Mouse (Mus musculus): ENCODE measurements at regions not wholly inside any gene's neighbourhood (a gene's known extent, or its start where the extent isn't known, plus 50 kb on each side); places are given as distances from the start of the nearest gene placed in this dataset.

GRCm38 (mm10) chr12:73445562-73445961 is 100.6 kb downstream of the Tmem30b start:
- no peak for DNase-seq

DNA sequence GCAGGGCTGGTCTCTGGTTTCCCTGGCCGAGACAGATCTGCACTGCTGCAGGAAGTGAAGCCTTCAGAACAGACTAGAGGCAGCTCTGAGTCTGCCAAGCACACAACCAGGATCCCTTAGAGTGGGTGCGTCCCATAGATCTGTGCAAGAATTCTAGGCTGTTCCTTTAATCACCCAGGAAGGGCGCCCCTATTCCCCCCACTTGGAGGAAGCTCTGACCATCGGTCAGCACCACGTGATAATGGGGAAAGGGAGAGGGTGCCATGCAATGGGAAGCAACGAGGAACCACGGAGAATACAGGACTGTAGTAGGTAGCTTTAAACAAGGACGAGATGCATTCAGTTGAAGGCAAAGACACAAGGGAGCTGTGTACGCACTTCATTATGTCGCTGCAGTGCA is 101.1 kb downstream of the Tmem30b start:
- no peak for DNase-seq

DNA sequence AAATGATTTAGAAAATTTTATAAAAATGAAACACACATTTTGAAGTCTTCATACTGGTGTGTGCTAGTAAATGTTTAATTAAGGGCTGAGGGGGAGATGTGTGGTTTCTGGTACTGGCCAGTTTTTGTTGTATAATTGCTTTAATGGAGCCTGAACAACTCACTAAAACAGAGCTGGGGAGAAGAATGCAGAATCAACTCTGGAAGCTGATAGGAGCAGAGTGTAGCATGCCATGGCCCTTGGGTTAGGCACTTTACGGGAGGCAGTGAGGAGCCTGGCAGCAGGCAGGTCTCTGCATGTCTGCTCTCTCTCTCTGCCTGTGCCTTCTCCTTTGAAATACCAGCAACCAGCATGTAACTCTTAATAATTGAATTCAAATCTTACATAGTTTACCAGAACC is 104.9 kb downstream of the Tmem30b start:
- DNase-seq = no peak

DNA sequence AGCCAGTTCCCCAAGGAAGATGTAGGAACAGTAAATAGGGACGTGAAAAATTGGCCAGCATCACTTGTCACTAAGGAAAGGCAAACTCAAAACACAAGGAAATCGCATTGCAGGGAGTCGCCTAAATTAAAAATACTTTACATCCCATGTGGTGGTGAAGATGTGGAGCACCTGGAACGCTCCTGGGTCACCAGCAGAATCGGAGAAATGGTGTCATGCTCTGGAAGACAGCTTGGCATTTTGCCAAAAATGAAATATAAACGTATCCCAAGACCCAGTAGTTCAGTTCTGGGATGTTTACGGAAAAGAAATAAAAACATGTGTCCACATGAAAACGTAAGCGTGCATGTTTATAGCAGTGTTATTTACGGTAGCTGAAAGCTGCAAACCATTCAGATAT is 111.5 kb downstream of the Tmem30b start:
- DNase-seq = no peak

GRCm38 (mm10) chr12:73432546-73432945 is 113.6 kb downstream of the Tmem30b start:
- no peak for DNase-seq

DNA sequence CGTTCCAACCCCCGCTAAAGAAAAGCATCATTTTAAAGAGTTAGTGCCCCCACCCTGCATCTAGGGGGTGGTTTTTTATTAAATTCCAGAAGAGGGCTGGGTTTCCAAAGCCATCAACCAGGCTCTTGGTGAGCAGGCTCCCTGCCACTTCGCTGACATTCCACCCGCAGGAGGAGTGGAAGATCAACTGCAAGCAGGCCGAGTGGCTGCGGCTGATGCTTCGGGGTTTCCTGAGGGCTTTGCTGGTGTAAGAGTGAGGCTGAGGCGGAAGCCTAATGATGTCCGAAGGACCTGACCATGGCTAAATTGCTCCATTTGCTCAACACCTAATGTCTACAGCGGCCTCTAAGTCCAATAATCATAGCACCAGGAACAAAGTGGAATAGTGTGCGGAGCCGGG is 118.0 kb downstream of the Tmem30b start:
- DNase-seq = no peak

GRCm38 (mm10) chr12:73424814-73425213 is 121.4 kb downstream of the Tmem30b start:
- no peak for DNase-seq

GRCm38 (mm10) chr12:73417101-73417500 is 129.1 kb downstream of the Tmem30b start:
- no peak for DNase-seq

GRCm38 (mm10) chr12:73416367-73416897 is 129.8 kb downstream of the Tmem30b start:
- DNase-seq = no peak

GRCm38 (mm10) chr12:73415856-73416366 is 129.3 kb downstream of the Slc38a6 start:
- no peak for DNase-seq

GRCm38 (mm10) chr12:73413439-73414196 is 127.0 kb downstream of the Slc38a6 start:
- DNase-seq = no peak

DNA sequence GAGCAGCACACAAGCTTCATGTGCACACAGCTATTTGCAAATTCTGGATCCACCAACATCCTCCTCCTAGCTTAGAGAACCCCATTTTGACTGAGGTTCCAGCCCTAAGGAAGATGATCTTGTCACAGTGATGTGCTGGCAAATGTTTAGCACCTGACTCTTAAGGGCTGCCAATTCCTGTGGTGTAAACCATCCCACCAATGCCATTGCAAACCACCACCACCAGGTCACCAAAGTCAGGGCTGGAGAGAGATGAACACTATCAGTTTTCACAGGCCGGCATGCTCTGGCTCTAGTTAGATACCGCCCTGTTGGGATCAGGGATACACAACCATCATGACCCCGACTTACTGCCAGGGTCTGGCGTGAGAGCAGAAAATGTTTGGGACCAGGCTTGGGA is 125.9 kb downstream of the Slc38a6 start:
- DNase-seq = no peak

DNA sequence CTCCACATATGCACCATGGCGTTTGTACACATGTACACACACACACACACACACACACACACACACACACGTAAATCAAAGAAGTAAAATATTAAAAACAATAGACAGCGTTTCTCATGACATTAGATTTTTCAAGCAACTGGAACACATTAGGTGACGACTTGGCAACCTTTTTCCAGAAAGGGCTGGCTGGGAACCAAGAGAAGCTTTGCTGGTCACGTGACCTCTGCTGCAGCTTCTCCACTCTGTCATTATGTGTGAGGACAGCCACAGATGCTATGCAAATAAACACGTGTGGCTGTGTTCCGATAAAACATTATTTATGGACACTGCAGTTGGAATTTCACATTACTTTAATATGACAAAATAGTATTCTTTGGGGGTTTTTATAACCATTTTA is 124.3 kb downstream of the Slc38a6 start:
- DNase-seq = no peak

DNA sequence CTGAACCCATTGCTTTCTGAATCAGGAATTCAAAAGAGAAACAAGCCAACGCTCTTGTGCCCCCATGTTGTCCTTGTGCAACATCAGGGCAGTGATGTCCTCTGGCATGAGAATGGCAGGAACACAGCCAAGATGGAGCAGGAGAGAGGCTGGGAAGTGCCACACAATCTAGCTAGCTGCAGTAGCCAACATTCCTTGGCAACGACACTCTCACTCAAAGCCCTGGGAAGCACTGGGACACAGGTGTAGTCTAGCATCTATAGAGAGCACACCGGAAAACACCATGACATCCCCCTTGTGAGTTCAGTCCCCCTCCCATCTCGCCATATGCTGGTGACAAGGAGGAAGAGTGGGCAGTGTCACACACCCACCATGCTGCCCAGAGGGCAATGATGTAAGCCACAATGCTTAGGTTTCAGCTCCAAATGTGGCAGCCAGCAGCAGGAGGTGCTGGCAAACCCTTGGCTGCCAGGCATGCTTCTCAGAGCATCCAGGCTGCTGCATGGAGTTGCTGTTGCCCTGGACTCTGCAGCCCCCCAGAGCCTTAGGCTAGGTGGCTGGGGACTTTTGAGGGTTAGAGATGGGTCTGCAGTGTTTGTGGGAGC is 123.0 kb downstream of the Slc38a6 start:
- DNase-seq = no peak

DNA sequence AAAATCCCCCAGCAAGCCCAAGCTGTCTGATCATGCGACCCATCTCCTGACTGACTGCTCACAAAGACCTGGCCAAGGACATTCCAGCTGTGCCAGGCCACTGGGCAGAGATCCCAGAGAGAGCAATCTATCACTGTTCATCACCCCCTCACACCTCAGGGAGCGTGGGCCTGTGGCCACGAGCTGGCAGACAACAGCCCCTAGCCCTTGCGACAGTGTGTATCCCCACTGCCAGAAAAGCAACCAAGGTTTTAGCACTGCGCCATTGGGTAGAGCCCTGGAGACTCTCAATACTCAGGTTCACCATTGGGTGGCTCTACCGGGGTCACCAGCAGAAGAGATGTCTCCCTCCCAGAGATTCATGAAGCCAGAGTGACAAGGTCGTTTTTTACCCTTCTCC is 122.0 kb downstream of the Slc38a6 start:
- no peak for DNase-seq

DNA sequence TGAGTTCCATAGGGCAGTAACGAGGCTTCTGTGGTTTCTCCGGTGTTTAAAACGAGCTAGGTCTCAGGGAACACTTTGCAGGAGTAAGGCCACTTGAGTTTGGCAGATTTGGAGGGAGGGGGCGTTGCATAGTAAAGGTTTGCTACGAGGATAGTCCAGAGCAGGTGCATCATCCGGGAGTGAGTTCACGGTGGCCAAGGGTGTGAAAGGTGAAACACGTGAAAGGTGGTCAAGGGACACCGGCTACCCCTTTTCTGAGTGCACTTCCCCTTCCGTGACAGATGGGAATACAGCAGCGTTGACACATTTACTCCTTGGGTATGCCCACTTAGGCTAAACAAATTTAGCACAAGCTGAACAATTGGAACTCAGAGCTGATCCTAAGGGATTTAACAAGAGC is 121.6 kb downstream of the Slc38a6 start:
- no peak for DNase-seq

GRCm38 (mm10) chr12:73406556-73407087 is 120.0 kb downstream of the Slc38a6 start:
- DNase-seq = no peak

DNA sequence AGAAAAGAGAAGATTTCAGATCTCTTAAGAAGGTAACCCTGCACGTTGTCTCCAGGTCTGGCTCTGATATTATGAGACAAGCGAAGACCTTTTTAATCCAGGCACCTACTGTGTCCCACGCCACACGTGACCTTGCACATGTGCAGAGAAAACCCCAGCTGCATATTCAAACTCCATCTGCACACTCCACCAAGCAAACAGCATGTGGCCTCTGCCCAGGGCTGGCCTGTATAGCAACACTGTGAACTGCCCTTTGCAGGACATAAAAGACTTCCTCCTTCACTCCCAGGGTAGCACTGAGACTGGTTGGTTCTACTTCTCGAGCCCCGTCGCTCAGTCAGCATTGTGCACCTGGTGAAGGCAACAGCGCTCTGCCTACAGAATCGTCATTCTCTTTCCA is 119.0 kb downstream of the Slc38a6 start:
- DNase-seq = no peak

DNA sequence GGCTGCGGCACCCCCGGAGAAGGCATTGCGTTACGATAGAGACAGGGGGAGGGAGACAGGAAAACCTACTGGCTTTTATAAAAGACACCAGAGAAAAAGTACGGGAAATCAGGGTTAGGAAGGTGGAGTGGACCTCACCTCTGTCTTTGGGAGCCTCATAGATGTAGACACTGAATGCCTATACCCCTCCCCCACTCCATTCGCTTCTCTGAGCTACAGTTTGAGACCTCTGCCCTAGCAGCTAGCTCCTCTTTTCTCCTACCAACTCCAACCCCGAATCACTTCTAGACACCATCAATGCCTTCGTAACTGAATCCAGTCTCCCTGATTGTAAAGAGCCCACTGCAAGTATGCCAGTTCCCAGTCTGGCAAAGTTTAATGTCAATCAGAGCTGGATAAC is 118.5 kb downstream of the Slc38a6 start:
- no peak for DNase-seq

DNA sequence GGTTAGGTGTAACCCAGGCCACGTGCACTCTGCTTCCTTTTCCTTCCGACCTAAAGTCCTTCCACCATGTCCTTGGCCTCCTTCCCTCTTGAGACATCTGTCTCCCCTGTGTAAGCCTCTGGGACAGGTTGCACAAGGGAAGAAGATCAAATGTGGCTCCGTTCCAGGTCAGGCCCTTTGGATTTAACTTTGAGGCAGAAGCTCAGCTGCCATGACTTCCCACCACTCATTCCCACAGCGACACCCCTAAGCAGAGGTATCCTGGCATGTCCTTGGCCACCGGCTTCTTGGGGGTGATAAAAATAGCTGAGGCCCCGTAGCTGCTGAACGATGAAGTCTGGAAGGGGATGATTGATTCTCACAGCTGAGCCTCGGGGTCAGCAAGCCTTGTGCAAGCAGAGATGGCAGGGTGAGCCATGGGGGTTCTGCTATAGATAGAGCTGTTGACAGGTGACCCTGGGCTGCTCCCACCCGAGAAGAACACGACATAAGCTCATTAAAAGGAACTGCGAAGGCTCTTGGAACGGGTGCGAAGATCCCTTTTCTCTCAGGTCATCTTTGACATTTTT is 117.4 kb downstream of the Slc38a6 start:
- no peak for DNase-seq

Data from right cerebral cortex, postnatal 4 days (tissue).